Mouse (Mus musculus) ovary, postnatal 10 days (tissue): ENCODE results near the gene Timm29.

Experiments
- DNase-seq: peaks from one replicate; pipeline ENCODE4 v3.0.0; 2022; ENCODE audit warnings: low spot score

Timm29 gene

DNA sequence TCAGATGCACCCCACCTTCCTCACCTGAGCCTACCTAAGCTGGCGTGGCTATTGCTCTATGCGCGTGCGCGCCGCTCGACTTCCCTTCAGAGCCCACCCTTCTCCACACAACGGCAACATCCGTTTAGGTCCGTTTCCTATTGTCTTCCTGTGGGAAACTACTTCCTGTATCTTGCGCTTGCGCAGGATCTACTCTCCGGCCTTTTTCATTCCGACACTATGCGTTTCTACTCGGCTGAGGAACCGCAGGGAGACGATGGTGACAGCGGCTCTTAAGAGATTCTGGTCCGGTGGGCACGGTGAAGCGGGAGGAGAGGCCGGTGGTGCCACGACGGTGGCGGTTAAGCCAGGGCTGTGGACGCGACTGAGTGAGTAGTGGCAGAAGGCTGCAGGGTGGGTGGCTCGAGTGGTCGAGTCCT is at the start of gene Timm29, which contains the start of gene Yipf2:
Gene Timm29, plus strand, starts transcription at position 20 of the 419 bp plus-strand sequence.
Gene Yipf2, minus strand, starts transcription at position 126 of the 419 bp plus-strand sequence.
- DNase-seq: peak; percentile 80

DNA sequence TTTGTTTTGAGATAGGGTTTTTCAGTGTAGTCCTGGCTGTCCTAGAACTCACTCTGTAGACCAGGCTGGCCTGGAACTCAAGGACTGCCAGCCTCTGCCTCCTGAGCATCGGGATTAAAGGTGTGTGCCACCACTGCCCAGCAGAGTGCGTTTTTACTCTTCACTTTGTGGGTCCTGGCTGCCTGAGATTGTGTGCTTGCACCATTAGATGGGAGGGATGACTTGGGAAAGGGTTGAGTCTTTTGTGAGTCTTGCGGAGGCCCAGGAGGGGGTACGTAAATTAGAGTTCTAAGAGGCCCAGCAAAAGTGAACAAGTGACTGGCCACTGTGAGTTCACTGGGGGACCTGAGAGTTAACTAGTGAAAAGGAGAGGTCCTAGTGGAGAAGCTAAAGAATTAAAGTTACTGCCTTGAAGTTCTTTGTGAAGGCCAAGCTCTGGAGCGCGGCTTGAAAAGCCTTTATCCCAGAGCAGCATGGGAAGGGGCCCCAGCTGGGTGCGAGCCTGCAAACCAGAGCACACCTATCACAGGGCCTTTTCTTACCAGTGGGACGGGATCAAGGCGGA is 47.1 kb upstream of the Timm29 start:
- no peak for DNase-seq

DNA sequence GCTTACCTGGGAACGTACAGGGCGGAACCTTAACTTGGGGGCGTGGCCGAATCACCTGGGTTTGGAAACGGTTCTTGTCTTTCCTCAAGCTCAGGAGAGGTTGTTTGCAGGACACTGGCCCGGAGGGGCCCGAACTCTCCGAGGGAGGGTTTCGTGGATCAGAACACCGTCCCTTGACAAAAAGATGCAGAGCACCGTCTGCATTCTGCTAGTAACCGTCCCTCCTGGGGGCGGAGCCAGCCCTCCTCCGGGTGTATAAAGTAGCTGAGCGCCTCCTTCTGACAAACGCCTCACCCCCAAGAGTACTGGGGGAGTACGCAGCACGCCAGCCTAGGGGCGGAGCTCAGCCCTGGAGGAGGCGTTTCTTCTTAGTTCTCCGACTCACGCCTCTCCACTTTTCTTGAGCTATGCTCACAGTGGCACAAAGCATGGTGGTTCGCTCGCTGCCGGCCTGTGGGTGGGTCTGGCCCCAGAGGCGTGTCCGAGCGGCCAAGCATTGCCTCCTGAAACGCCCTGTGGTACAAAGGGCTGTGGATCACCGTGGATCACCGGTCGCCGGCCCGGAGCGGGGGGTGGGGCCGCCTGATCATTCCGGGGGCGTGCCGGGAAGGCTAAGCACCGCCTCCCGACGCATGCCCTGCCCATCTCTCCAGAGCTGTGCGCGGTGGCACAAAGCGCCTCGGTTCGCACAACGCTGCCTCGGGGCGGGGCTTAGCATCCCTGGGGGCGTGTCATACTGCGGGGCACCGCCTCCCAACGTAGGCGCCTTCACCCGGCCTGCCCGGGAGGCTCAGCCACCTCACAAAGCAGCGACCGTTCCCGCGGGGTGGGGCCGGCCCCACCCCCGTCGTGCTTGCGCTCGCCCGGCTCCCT is 46.4 kb upstream of the Timm29 start:
- peak; percentile 97 for DNase-seq

DNA sequence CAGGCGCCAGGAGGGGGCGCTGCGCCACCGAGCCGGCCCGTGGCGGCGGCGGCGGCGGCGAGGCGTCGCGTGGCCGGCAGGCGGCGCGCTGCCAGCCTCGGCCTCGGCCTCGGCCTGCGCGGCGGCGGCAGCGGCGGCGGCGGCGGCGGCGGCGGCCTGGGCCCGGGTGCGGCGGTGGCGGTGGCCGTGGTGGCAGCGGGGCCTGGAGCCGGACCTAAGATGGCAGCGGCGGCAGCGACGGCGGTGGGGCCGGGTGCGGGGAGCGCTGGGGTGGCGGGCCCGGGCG is 45.8 kb upstream of the Timm29 start, which contains the start of gene Carm1:
Gene Carm1, plus strand, starts transcription at position 106 of the 286 bp plus-strand sequence.
- no peak for DNase-seq

DNA sequence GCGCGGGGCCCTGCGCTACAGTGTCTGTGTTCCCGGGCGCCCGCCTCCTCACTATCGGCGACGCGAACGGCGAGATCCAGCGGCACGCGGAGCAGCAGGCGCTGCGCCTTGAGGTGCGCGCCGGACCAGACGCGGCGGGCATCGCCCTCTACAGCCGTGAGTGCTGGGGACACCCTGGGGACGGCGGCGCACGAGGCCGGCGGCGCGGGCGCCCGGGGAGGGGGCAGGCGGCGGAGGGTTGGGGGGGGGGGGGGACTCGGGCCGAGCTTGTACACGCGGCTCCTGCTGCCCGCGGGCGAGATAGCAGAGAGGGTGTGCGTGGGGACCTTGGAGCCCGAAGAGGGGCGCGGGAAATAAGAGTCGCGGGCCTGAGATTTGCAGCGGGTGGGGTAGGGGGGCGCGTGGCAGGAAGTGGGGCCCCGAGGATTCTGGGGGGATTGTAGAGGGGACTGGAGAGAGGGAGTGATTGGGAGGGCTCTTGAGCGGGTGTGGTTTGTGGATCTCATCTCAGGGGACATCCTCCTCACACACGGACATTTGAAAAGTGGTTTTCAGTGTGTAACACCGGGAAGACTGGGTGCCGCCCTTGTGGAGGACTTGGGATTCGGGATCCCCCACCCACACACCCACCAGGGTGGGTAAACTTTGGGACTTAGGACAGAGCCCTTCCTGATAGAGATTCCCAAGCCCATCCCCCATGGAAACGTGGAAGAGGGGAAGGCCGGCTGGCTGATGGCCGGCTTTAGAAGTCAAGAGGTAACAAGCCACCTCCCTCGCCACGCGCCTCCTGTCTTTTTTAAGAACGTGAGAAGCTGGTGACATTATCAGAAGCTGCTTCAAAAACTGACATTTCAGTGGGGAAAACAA is 45.2 kb upstream of the Timm29 start:
- peak; percentile 57 for DNase-seq

DNA sequence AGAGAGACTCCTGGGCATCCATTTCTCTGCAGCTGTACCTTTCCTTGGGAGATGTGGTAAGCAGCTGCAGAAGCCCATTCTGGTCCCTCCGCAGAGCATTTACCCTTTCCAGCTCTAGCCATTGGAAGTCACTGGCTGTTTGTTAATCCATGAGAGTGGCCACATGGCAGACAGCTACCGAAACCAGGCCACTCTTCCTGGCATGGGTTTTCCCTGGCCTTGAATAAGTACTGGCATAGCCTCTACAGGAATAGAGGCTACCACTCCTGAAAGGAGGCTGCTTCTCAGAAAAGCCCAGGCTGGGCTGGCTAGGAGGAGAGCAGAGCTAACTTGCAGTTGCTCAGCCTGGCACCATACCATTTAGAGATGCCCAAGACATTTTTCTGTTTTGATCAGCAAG is 41.5 kb upstream of the Timm29 start:
- DNase-seq: no peak

DNA sequence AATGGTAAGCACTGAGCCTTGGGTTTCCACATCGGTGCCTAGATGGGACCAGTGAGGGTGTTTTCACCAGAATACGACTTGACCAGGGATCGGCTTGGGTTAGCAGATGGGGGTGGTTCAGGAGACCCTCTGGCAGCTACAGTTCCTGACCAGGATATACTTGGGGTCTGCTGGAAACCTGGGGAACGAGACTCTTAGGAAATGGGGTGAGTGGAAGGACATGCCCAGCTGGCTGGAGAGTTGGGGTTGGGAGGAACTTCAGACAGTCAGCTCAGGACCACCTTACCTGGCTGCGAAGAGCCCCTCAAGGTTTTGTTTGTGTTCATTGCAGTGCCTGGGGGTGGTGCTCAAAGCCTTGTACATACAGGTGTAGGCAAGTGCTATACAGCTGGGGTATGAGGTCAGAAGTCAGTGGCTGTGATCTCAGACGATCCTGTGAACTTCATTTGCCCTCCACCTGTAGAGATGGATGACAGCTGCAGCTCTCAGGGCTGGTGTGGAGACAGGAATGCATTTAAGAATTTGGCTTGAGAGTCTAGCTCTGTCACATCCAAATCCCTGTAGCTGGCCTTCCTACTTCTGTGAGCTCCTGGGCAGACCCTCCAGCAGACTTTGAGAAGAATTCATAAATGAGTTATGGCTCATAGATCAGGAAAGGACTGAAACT is 38.8 kb upstream of the Timm29 start:
- DNase-seq: no peak

DNA sequence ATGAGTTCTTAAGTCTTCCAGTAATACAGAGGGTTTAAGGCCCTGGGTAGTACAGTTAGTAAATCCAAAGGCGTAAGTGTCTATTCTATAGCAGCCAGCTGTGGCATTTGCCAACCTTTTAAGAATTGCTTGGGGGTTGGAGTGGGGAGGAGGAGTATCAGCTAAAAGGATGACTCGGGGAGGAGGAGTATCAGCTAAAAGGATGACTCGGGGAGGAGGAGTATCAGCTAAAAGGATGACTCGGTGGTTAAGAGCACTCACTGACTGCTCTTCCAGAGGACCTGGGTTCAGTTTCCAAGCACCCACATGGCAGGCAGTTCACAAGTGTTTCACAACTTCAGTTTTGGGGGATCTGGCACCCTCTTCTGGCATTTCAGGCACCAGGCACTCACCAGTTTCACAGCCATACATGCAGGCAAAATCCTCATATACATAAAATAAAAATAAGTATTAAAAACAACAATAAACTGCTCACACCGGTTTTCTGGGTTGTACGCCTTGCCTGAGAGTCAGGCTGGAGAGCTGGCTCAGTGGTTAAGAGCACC is 37.3 kb upstream of the Timm29 start:
- no peak for DNase-seq

DNA sequence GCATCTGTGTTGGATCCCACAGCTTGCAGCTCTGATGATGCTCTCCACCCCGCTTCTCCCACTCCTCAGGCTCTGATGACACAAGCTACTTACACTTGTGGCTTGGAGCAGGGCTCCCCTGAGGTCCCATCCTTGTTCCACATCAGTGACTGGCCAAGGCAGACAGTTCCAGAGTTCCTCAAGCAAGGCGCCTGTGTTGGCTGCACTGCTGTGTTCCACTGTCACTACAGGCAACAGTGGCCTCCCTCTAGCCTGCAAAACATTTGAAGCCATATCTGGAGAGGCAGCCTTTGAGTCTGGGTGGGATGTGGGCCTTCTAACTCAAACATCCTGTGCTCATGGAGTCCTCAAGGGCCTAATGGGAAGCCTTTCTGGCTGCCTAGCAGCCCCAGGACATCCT is 35.5 kb upstream of the Timm29 start:
- DNase-seq: no peak

DNA sequence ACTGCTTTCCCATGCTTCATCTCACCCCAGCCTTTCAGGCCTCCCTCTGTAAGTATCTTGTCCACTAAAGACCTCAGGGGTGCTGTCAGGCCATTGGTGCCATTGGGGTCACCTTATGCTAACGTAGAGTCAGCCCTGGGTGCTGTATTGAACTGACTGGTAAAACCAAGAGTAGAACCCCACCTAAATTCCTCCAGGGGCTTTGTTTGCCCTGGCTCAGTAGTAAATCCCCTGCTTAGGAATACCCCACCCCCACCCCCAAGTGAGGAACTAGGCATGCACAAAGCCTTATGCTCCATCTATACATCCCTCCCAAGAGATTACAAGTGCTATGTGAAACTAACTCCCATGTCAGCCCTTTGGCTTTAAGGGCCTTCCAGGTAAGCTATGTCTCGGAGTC is 35.0 kb upstream of the Timm29 start:
- no peak for DNase-seq

DNA sequence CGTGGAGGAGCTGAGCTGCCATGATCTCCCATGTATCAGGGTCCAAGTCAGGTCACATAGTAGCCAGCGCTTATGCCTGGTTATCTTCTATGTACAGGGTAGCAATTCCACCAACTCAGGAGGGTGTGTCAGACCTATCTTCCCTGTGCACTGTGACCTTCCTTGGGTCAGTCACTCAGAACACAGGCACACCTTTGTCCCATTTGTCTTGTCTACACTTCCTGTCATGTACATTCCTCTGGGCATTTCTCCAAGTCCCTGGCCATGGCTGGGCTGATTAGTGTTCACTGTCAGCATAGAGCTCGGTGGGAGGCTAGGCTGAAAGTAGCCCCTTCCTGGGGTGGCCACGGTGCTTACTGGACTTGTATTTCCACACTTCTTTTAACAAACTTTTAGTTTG is 34.2 kb upstream of the Timm29 start:
- no peak for DNase-seq

DNA sequence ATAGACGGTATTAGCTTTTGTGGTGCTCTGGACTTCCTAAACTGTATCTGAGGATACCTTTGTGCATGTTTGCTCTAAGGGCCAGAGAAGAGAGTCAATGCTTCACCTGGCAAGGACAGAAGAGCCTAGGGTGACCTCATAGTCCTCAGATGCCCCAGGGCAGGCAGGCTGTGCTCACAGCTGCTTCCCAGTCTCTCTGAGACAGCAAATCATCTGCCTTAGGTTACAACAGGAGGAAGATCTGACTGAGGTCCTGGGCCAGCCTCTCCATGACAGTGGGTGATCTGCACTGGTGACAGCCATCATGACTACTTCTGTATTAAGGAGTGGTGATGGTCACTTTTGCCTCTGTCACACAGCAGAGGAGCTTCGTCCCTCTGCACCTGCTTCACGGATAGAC is 33.4 kb upstream of the Timm29 start:
- DNase-seq: no peak

DNA sequence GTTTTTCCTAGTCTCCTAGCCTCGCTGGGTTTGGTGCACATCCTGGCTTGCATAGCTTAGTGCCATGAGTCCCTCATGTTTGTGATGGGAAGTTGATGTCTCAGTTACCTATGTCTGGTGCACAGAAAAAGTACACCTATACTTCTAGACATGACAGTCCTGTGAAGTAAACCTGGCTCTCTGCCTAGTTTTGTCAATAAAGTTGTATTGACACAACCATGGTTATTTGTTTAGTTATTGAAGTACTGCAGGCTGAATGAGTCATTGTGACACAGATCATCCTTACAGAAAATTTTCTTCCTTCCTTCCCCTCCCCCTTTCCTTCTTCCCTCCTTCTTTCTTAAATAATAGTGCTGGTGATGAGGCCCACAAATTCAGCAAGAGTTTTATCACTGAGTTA is 28.1 kb upstream of the Timm29 start:
- DNase-seq: no peak

DNA sequence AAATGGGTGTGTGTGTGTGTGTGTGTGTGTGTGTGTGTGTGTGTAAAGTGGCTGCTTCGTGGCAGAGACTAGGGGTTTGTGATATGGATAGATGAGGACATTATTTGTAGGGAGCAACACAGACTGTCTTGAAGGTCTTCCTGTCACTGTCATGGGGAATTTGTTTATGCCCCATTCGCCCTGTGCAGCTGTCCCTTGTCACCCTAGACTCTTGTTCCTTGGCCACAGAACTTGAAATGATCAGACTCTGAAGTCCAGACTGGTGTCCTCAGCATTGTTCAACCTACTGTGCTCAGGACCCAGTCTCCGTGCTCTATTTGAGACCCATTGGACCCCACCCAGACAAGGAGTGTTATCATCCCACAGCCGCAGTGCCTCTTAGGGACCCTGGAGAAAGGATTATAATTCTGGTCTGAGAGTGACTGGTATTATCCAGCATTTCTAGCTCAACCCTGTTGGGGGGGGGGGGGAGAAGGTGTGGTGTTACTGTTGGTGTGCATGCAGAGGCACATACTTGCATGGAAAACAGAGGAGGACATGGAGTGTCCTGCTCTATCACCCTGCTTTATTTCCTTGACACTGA is 27.4 kb upstream of the Timm29 start:
- no peak for DNase-seq

DNA sequence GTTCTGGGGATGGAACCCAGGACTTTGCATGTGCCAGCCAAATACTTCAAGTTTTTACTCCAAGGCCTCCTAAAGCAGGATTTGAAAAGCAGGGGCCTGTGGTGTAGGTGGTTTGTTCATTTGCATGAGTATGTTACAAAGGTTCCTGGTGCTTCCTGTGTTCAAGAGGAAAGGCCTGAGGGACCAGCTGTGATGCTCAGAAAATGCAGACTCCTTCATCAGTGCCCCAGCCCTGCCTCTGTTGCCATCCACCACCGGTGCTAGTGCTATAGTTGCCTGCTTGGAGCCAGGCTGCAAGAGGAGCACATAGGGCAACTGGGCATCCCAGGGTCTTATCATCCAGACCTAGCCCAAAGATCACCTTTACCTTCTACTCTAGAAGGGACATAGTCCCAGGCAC is 26.0 kb upstream of the Timm29 start:
- DNase-seq: no peak

DNA sequence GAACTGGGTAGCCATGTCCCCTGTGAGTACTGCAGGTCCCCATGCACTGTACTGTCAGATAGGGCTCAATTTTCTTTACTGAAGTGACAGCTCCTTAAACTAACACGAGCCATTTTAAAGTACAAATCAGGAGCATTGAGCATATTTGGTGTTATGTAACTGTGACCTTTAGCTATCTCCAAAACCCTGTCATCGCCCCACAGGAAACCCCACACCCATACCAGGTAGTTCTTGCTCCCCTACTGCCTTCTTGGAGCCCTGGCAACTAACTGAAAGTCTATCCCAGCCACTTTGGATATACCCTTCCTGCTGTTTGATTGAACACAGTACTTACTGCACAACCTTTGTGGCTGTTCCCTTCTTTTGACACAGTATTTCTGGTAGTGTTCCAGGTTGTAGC is 25.5 kb upstream of the Timm29 start:
- no peak for DNase-seq

DNA sequence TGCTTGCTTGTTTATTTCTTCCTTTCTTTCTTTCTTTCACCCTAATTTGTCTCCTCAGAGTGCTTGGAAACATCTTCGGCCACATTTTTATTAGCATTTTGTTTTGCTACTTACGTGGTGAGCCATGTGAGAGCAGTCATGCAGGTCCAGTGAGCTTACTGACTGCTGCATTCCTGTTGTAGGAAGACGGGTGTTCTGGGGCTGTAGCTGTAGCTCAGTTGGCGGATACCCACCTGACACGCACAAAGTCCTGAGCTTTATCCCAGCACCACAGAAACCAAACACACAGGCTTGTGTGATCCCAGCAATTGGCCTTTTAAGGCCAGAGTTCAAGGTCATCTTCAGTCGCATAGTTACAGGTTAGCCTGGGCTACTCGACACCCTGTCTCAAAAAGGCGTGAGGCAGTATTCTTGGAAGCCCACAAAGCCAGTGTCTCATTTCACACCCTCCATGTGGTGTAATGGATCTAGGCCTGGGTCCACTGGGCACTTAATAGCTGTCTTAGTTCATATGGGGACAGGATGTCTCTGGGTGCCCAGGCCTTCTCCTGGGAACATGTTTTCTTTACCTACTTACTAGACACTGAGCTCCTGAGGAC is 23.8 kb upstream of the Timm29 start:
- DNase-seq: no peak

DNA sequence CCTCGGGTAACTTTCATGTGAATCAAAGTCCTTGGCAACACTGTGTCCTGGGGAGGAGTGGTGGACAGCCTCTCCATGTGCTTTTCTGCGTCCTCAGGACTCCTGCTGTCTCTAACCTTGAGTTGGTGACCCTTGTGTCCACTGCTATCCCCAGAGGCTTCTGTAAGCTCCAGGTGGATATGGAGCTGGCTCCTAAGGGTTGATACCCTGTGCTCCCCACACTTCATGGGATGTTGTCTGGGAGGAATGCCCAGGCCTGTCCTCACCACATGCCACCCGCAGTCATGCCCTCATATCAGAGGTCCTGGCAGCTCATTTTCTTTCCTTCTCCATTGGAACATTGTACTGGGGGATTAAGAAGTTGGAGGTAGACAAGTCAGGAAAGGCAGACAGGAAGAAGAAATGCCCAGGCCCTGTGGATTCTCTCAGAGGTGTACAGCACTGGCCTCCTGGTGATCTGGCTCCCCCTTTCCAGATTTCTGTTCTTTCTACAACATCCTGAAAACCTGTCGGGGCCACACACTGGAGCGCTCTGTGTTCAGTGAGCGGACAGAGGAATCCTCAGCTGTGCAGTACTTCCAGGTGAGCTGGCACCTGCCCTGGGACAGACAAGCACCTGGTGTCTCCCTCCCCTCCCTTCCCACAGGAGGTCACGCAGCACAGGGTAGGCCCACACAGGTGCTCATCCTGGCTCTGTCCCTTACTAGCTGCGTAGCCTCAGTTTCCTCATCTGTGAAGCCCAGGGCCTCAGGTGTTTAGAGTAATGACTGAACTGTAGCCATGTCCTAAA is 18.3 kb upstream of the Timm29 start:
- DNase-seq: no peak

DNA sequence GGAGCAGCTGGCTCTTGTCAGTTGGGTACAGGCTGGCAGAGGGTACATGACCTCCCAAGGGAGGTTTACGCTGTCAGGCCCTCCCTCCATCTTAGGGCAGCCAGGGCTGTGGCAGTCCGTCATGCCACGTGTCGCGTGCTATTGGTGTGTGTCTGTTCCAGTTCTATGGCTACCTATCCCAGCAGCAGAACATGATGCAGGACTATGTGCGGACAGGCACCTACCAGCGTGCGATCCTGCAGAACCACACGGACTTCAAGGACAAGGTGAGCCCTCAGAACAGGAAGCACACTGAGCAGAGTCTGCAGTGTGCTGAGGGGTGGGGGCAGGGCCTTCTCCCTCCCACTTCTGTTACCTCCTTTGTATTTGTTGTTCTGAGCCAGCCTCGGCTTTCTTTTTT is 17.3 kb upstream of the Timm29 start:
- DNase-seq: no peak

DNA sequence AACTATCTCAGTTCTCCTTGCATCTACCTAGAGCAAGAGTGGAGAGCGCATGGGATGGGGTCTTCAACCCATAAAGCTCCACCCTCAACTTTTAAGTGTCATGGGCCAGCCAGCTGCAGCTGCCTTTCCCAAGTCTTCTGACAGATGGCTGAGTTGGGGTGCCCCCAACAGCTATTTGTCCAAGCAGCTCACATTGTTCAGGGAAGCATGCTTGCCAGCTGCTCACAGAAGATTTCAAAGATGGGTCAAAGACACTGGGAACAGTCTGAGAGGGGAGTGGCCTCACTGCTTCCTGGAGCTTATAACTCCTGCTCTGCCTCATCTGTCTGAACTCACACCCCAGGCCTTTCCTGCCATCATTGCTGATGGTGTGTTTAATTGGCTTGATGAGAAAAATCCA is 16.2 kb upstream of the Timm29 start:
- DNase-seq: no peak
